Mouse (Mus musculus) urinary bladder, postnatal 10 days (tissue): ENCODE measurements around the gene Gm43720.
"Not testable (repeated sequence)": the region's sequence is repeated elsewhere in the genome, so short reads cannot be mapped to it uniquely, and the experiment has no call there.

ENCODE experiments used
- DNase-seq: peaks from one replicate; pipeline ENCODE4 v3.0.0; 2022; ENCODE audit warnings: low spot score

Gm43720 gene

DNA sequence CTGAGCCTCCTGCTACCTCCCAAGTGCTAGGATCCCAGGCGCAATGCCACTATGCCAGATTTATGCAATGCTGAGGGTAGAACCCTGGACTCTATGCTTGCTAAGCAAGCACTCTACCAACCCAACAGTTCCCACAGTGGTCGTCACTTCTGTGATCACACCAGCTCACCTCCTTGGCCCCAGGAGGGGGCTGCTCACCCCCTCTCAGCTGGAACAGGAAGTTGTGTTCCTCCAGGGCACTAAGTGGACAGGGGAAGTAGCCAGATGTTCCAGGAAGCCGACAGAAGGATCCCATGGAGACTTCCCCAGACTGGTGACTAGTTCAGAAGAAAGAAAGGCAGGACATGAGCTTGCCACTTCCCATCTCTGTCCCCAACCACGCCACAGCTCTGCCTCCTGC is 17.8 kb downstream of the Gm43720 start:
- no peak for DNase-seq

GRCm38 (mm10) chr5:138260834-138261233 is 18.9 kb downstream of the Gm43720 start:
- no peak for DNase-seq

DNA sequence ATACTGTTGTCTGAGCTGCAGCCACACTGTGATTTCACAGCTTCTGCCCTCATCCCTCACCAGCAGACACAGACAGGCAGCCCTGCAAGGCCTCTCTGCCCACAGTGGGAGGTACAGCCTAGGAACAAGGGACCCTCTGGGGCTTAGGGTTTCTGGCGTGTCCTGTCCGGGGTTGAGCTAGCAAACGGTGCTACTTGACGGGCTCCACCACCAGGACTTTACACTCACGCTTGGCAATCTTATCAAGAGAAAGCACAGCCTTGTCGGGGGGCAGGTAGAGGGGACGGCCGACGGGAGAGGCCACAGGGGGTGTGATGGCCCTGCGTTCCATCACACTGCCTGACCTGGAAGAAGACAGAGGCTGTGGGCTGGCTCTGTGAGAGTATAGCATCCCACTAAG is 19.7 kb downstream of the Gm43720 start:
- no peak for DNase-seq

- no peak for DNase-seq
These were observed 20.8 kb downstream of the Gm43720 start for GRCm38 (mm10) chr5:138258993-138259392.

DNA sequence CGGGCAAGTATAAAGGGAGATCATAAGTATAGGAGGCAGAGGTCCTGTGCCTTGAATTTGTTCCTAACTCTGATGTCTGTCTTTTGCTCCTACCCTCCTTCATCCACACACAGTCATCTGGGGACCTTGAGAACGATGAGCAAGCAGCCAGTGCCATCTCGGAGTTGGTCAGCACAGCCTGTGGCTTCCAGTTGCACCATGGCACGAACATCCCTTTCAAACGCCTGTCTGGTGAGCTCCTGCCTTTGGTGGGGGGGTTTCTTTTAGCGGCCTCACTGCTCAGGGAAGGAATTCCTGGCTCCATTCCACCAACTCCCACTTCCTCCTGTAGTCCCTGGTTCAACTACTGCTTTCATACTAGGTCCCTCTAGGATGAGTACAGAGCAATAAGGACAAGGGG is 21.2 kb downstream of the Gm43720 start:
- no peak for DNase-seq

- no peak for DNase-seq
These were observed 21.7 kb downstream of the Gm43720 start for GRCm38 (mm10) chr5:138258078-138258477.

DNA sequence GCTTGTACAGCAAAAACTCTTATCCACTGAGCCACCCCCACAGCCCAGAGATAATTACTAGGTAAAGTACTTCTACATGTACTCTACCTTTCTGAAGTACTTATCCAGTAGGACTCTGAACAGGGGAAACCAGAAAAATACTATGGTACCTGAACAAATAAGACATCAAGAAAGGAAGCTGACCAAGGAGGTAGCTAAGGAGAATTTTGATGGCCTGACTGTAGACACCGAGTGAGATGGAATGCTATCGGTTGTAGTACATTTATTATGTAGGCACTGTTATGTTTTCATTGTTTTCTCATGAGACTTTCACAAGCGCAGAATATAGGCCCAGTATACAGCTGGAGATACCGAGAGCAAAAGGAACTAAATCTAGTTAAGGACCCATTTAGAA is 22.2 kb downstream of the Gm43720 start:
- DNase-seq = no peak

- DNase-seq = no peak
These were observed 22.7 kb downstream of the Gm43720 start for GRCm38 (mm10) chr5:138256966-138257584.

DNA sequence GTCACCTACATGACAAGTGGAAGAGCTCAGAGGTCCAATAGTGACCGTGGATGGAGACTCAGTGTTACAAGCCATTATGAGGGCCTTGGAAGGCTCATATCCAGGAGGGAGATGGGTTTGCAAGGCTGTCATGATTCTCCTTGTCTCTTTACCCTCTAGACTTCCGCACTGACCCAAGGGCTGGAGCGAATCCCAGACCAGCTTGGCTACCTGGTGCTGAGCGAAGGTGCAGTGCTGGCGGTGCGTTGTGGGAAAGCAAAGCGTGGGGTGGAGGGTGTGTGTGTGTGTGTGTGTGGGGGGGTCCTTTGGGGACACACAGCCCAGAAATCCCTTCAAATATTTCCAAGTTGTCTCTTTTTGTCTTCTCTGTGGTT is 23.7 kb downstream of the Gm43720 start:
- no peak for DNase-seq

- DNase-seq = peak; percentile 64
These were observed 24.2 kb downstream of the Gm43720 start, which contains the start of gene Lamtor4 for GRCm38 (mm10) chr5:138255353-138256093. Gene Lamtor4 (plus strand): TSS chr5:138255482.

GRCm38 (mm10) chr5:138253061-138253460 is 26.7 kb downstream of the Gm43720 start:
- no peak for DNase-seq

DNA sequence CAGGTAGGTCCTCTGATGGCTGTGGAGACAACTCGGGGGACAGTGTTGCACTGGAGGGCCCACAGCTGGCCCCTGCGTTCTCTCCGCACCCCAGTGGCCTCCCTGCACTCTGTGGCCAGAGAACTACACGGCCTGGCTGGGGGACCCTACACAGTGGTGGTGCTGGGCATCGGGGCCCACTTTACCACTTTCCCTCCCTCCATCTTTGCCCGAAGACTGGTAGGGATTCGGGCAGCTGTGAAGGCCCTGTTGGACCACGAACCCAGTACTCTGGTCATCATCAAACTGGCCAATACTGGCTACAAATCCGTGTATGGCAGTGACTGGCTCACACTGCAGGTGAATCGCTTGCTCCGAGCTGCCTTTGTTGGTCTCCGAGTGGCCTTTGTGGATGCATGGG is 28.6 kb downstream of the Gm43720 start:
- no peak for DNase-seq

DNA sequence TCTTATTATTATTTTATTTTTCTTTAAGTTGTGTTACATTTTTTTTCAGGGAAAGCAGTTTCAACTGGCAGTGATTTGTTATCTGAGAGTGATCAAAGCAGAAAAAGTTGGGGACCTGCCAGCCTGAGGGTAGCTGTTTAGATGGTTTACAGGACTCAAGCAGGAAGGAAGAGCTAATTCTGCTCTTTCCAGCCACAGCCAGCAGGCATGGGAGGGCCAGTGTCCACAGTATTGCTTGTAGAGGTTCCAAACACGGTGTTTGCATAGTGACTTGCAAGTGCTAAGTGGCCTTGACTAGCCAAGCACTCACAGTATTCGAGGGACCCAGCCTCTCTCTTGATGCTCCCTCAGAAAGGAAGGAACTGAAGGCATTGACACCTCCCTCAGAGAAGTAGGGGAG is 38.2 kb downstream of the Gm43720 start:
- no peak for DNase-seq

GRCm38 (mm10) chr5:138234224-138234623 is 45.5 kb downstream of the Gm43720 start:
- no peak for DNase-seq

DNA sequence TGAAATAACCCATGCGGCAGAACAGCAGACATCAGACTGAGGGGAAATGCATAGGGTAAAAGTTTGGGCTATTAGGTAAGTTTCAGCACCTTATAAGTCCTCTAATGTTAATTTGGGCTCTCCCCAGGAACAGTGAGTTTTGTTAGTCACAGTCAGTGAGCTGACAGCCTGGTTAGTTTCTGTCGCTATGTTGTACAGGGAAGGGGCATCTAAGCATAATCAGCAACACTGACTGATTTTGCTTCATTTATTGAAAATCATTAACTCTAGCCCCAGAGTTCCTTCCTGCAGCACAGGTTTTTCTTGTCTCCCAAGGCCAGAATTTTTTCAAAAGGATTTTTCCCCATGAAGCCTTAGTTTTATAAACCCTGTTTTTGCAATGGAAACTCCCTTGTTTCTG is 46.0 kb downstream of the Gm43720 start:
- DNase-seq = no peak

GRCm38 (mm10) chr5:138229511-138229910 is 50.2 kb downstream of the Gm43720 start:
- DNase-seq = no peak

DNA sequence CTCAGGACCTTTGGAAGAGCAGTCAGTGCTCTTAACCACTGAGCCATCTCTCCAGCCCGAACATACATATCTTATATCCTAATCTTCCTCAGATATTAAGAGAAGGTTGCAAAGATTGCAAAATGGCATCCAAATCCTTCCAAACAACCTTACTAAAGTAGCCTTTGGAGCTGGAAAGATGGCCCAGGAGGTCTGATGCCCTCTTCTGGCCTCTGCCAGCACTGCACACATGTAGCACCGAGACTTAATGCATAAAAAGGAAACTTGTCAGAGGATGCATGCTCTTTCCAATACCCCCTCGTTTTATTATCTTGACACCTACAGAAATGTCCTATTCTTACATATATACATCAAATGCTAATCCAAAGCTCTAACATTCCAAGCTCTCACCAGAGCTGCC is 51.7 kb downstream of the Gm43720 start:
- DNase-seq = no peak

GRCm38 (mm10) chr5:138227367-138227766 is 52.4 kb downstream of the Gm43720 start:
- no peak for DNase-seq

GRCm38 (mm10) chr5:138226491-138226890 is 53.3 kb downstream of the Gm43720 start:
- no peak for DNase-seq

- DNase-seq = no peak
These were observed 54.1 kb downstream of the Gm43720 start, which contains the start of gene Nxpe5 for GRCm38 (mm10) chr5:138225700-138226099. Gene Nxpe5 (plus strand): TSS chr5:138225898.

DNA sequence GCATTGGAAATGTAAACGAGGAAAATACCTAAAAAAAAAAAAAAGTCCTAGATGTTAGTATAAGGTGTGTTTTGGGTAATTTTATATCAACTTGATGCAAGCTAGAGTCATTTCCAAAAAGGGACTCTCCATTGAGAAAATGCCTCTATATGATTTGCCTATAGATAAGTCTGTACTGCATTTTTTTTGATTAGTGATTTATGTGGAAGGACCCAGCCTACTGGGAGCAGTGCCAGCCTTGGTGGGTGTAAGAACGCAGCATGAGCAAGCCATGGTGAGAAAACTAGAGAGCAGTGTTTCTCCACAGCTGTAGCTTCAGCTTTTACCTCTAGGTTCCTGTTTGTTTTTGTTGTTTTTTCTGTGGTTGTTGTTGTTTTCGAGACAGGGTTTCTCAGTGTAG is 56.5 kb downstream of the Gm43720 start:
- DNase-seq = no peak

DNA sequence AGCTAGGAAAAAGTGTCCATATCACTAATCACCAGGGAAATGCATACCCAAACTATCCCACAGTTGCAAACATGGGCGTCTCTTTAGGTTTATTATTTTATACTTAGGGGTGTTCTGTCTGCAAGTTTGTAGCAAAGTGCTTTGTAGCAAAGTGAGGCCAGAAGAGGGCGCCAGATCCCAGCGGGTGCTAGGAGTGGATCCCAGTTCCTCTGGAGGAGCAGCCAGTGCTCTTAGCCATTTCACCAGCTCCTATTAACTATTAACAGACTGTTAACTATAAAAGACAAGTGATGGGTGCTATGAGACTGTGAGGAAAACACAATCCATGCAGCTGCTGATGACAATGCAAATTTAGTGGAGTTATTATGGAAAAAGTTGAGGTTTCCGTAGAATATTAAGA is 57.6 kb downstream of the Gm43720 start:
- DNase-seq = peak; percentile 80

DNA sequence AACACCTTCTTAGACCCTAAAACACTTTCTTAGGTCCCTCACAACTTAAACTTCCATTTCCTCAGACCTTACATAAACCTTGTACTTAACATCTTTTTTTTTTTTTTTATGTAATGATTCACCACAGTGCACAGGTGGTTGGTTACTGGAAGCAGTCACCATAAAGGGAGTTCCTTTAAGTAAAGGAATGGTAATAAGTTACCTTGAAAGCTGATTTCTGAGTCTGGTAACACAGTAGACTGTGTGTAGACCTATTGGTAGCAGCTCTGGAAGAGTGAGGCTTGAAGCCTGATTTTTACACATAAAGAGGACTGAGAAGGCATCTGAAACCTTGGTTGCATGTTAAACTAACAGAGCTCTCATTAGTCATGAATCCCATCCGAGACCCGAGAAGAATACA is 59.9 kb downstream of the Gm43720 start:
- DNase-seq = no peak

GRCm38 (mm10) chr5:138216632-138217031 is 63.1 kb downstream of the Gm43720 start:
- not testable (repeated sequence) for DNase-seq
